ENCODE assay signal across 22 mouse cellular contexts in genomic region chr2:119721070-119721469, GRCm38 (mm10). TPM values are rescaled to one million over a fixed set of nuclear protein-coding genes. Genes with fewer than 3 reads are reported as not detected.
A peak's percentile ranks its signal among the peaks of the same experiment; 100 is the strongest.
DNase-seq lines count a peak whose midpoint lies in the region; ATAC-seq lines count a peak whose summit lies in the region.
"Had no signal": no experiment of that assay in that cellular context is flagged by ENCODE, and none has a peak within 500 bp of the region (broad histone marks: within the 10 kb centered on the region; RNA-seq: fewer than 3 reads in every experiment).

No protein-coding gene starts in this region.

- DNase-seq in frontal cortex, postnatal 36 days (ENCODE audit: low spot score in 2 of 2), result no peak
- peak; percentile 59 to 87 for DNase-seq in layer of hippocampus, adult 18-20 months (ENCODE audit: low spot score in 2 of 2)
- no peak for DNase-seq in layer of hippocampus, adult 9-10 months (ENCODE audit: low spot score)
- peak; percentile 42 to 50 for DNase-seq in layer of hippocampus, adult 8-10 months (ENCODE audit: low spot score in 2 of 2)
- no peak for DNase-seq in left cerebral cortex, postnatal 36 days (ENCODE audit: low spot score in 2 of 2)
- DNase-seq: adrenal gland, adult 8-10 months; adrenal gland, postnatal 14 days; adrenal gland, postnatal 36 days; B cell, adult 2 months; cerebellum, adult 11-12 months; cerebellum, adult 2 months; cerebellum, adult 9-11 months; cerebellum, postnatal 14 days; cerebellum, postnatal 36 days; embryo, embryonic 11 days had no signal

- ATAC-seq in frontal cortex, adult (ENCODE audit: low TSS enrichment), result peak; percentile 34; the same call in 1 of the 2 replicates
- ATAC-seq: activated CD4-positive, CD25-positive, alpha-beta regulatory T cell, adult 4 months; CD4-positive, CD25-positive, alpha-beta regulatory T cell, adult 4 months; forebrain, embryonic 14.5 days; forebrain, embryonic 16.5 days; Patski had no signal

- intact Hi-C loops in left cerebral cortex, postnatal 36 days (cut with DNase I), result no loop called here

RNA-seq across cellular contexts. Expression of gene Itpka, which starts 21.1 kb away (rescaled TPM):
- 100 to 1,000 TPM; 284 to 311 TPM for total RNA-seq in layer of hippocampus, adult 18-20 months (2021)
- 100 to 1,000 TPM; 213 to 245 (median 228) TPM for total RNA-seq in layer of hippocampus, adult 8-10 months (2022)
- 100 to 1,000 TPM; 199 to 221 TPM for total RNA-seq in left cerebral cortex, postnatal 36 days (2021)

RNA-seq across cellular contexts. Expression of gene Ltk, which starts 39.2 kb away (rescaled TPM):
- total RNA-seq in layer of hippocampus, adult 18-20 months (2021), result 10 to 100 TPM; 12.5 to 15.8 TPM
- total RNA-seq in layer of hippocampus, adult 8-10 months (2022), result 10 to 100 TPM; 13.4 to 17.8 (median 14.7) TPM
- total RNA-seq in left cerebral cortex, postnatal 36 days (2021), result 10 to 100 TPM; 18.8 to 23.4 TPM
- total RNA-seq: common myeloid progenitor, adult 5-6 weeks had no signal

RNA-seq across cellular contexts. Expression of gene Rtf1, which starts 46.2 kb away (rescaled TPM):
- total RNA-seq in layer of hippocampus, adult 18-20 months (2021), result 10 to 100 TPM; 60.9 to 61.1 TPM
- total RNA-seq in layer of hippocampus, adult 8-10 months (2022), result 10 to 100 TPM; 53.9 to 57.2 (median 56.1) TPM
- 10 to 100 TPM; 57.8 to 62.8 TPM for total RNA-seq in left cerebral cortex, postnatal 36 days (2021)

RNA-seq across cellular contexts. Expression of gene Ndufaf1, which starts 58.4 kb away (rescaled TPM):
- total RNA-seq in layer of hippocampus, adult 18-20 months (2021), result 10 to 100 TPM; 30.1 to 35.2 TPM
- 10 to 100 TPM; 28.8 to 35.1 (median 29.7) TPM for total RNA-seq in layer of hippocampus, adult 8-10 months (2022)
- 10 to 100 TPM; 28.4 to 29.3 TPM for total RNA-seq in left cerebral cortex, postnatal 36 days (2021)

Comparison
In these comparisons a context has a peak if more than half of its experiments do, and no peak if none do; other contexts are left out.
1. DNase-seq: peak in layer of hippocampus, adult 18-20 months (2 of 2) and layer of hippocampus, adult 8-10 months (2 of 2); none in frontal cortex, postnatal 36 days (0 of 2), layer of hippocampus, adult 9-10 months (single experiment) and left cerebral cortex, postnatal 36 days (0 of 2).